Mouse (Mus musculus) kidney, embryonic 14.5 days (tissue): ENCODE measurements at regions not wholly inside any gene's neighbourhood (a gene's known extent, or its start where the extent isn't known, plus 50 kb on each side); places are given as distances from the start of the nearest gene placed in this dataset.
A peak's percentile ranks its signal among the peaks of the same experiment; 100 is the strongest.

Experiments
- ATAC-seq: fragments of 200-750 bp; cut with Nextera tagmentation; 2 replicates; pipeline ENCODE4 v1.8.0; 2017; ENCODE audit warnings: moderate number of reproducible peaks, mild to moderate bottlenecking, moderate TSS enrichment, moderate library complexity; ENCODE audit not compliant: low FRiP score, low TSS enrichment
- H3K27ac ChIP-seq: fragments of 300-500 bp; sonication (generic); 2 replicates; pipeline ENCODE4 v1.5.1; 2014; ENCODE audit warnings: low read depth, mild to moderate bottlenecking, low read length, moderate library complexity, mixed read lengths
- H3K27me3 ChIP-seq: fragments of 300-500 bp; sonication (generic); 2 replicates; pipeline ENCODE4 v1.6.1; 2014; ENCODE audit warnings: mild to moderate bottlenecking, low read length; ENCODE audit not compliant: control insufficient read depth, insufficient read depth
- H3K36me3 ChIP-seq: fragments of 300-500 bp; sonication (generic); 2 replicates; pipeline ENCODE4 v1.6.1; 2014; ENCODE audit warnings: low read length, mixed read lengths; ENCODE audit not compliant: control insufficient read depth, insufficient read depth
- H3K4me1 ChIP-seq: fragments of 300-500 bp; sonication (generic); 2 replicates; pipeline ENCODE4 v1.6.1; 2014; ENCODE audit warnings: low read length, mixed read lengths; ENCODE audit not compliant: control insufficient read depth, insufficient read depth
- H3K4me2 ChIP-seq: fragments of 300-500 bp; sonication (generic); replicated peaks from 2 replicates; pipeline ENCODE4 v1.6.1; 2014; ENCODE audit warnings: low read depth, mild to moderate bottlenecking, low read length
- H3K4me3 ChIP-seq: fragments of 300-500 bp; sonication (generic); 2 replicates; pipeline ENCODE4 v1.5.1; 2014; ENCODE audit warnings: mild to moderate bottlenecking, low read length
- H3K9ac ChIP-seq: fragments of 300-500 bp; sonication (generic); 2 replicates; pipeline ENCODE4 v1.6.1; 2014; ENCODE audit warnings: low read depth, mild to moderate bottlenecking, low read length, moderate library complexity
- H3K9me3 ChIP-seq: fragments of 300-500 bp; sonication (generic); 2 replicates; pipeline ENCODE4 v1.6.1; 2016; ENCODE audit warnings: low read length; ENCODE audit not compliant: control insufficient read depth
- WGBS: fragments of 180-500 bp; shearing (Covaris S2); extraction: QIAGEN DNeasy Blood & Tissue Kit; methylation state at CpG from one replicate; pipeline ENCODE4 v1.1.7; 2014; 5-methylcytosine and 5-hydroxymethylcytosine counted together

- ATAC-seq = no peak
- H3K4me3 ChIP-seq = no peak overlapping the region; the same call in 1 of the 2 replicates
- no peaks in the 10 kb centered on the region for H3K4me1 ChIP-seq
- no peaks in the 10 kb centered on the region for H3K36me3 ChIP-seq
- no peaks in the 10 kb centered on the region for H3K9me3 ChIP-seq
- H3K4me2 ChIP-seq = peak overlapping the region; percentile 17
- H3K27me3 ChIP-seq = no peaks in the 10 kb centered on the region
- 17% methylated on average over 15 of the region's 15 CpGs for whole genome bisulfite sequencing
- no peak overlapping the region for H3K27ac ChIP-seq
- H3K9ac ChIP-seq = no peak overlapping the region
Measured at GRCm38 (mm10) chr15:25026786-25027461, 386.6 kb downstream of the Basp1 start.

GRCm38 (mm10) chr15:25026351-25026750 lies 387.2 kb downstream of the Basp1 start:
- Histone ChIP-seq H3K9ac (no peak overlapping the region), H3K4me3 (no peak overlapping the region), H3K9me3 (no peaks in the 10 kb centered on the region), H3K27me3 (no peaks in the 10 kb centered on the region), H3K4me1 (no peaks in the 10 kb centered on the region), H3K27ac (no peak overlapping the region), H3K4me2 (no peak overlapping the region), H3K36me3 (no peaks in the 10 kb centered on the region)
- ATAC-seq = no peak
- 41% methylated on average over 8 of the region's 8 CpGs for WGBS

- H3K27ac ChIP-seq = no peak overlapping the region
- ATAC-seq = no peak
- H3K4me1 ChIP-seq = no peaks in the 10 kb centered on the region
- WGBS = 73% methylated on average over 3 of the region's 3 CpGs
- no peaks in the 10 kb centered on the region for H3K27me3 ChIP-seq
- no peaks in the 10 kb centered on the region for H3K9me3 ChIP-seq
- H3K36me3 ChIP-seq = no peaks in the 10 kb centered on the region
- H3K9ac ChIP-seq = no peak overlapping the region
- no peak overlapping the region for H3K4me2 ChIP-seq
- H3K4me3 ChIP-seq = no peak overlapping the region
Measured at GRCm38 (mm10) chr15:25020916-25021315, 392.6 kb downstream of the Basp1 start.

GRCm38 (mm10) chr15:25019352-25019941 lies 394.1 kb downstream of the Basp1 start:
- H3K36me3 ChIP-seq = no peaks in the 10 kb centered on the region
- H3K9me3 ChIP-seq = no peaks in the 10 kb centered on the region
- H3K27me3 ChIP-seq = no peaks in the 10 kb centered on the region
- H3K4me3 ChIP-seq = no peak overlapping the region
- no peaks in the 10 kb centered on the region for H3K4me1 ChIP-seq
- H3K27ac ChIP-seq = no peak overlapping the region
- H3K4me2 ChIP-seq = no peak overlapping the region
- 77% methylated on average over 12 of the region's 12 CpGs for WGBS
- no peak overlapping the region for H3K9ac ChIP-seq
- no peak for ATAC-seq

GRCm38 (mm10) chr15:25018937-25019336 lies 394.6 kb downstream of the Basp1 start:
- no peaks in the 10 kb centered on the region for H3K36me3 ChIP-seq
- no peaks in the 10 kb centered on the region for H3K4me1 ChIP-seq
- WGBS = 81% methylated on average over 3 of the region's 3 CpGs
- H3K4me3 ChIP-seq = no peak overlapping the region
- H3K9ac ChIP-seq = no peak overlapping the region
- H3K27me3 ChIP-seq = no peaks in the 10 kb centered on the region
- H3K4me2 ChIP-seq = no peak overlapping the region
- H3K9me3 ChIP-seq = no peaks in the 10 kb centered on the region
- ATAC-seq = no peak
- no peak overlapping the region for H3K27ac ChIP-seq

GRCm38 (mm10) chr15:25007720-25008119 lies 405.8 kb downstream of the Basp1 start:
- H3K4me2 ChIP-seq = no peak overlapping the region
- H3K27me3 ChIP-seq = no peaks in the 10 kb centered on the region
- no peaks in the 10 kb centered on the region for H3K4me1 ChIP-seq
- no peaks in the 10 kb centered on the region for H3K9me3 ChIP-seq
- WGBS = 97% methylated on average over 2 of the region's 2 CpGs
- ATAC-seq = no peak
- no peak overlapping the region for H3K27ac ChIP-seq
- H3K9ac ChIP-seq = no peak overlapping the region
- H3K36me3 ChIP-seq = no peaks in the 10 kb centered on the region
- H3K4me3 ChIP-seq = no peak overlapping the region

- Histone ChIP-seq H3K27ac (no peak overlapping the region), H3K36me3 (no peaks in the 10 kb centered on the region), H3K9ac (no peak overlapping the region), H3K4me3 (no peak overlapping the region), H3K9me3 (no peaks in the 10 kb centered on the region), H3K4me2 (no peak overlapping the region), H3K4me1 (no peaks in the 10 kb centered on the region), H3K27me3 (no peaks in the 10 kb centered on the region)
- ATAC-seq = no peak
- 82% methylated on average over 3 of the region's 3 CpGs for WGBS
Measured at GRCm38 (mm10) chr15:25000171-25000570, 413.4 kb downstream of the Basp1 start.

- WGBS = 69% methylated on average over 2 of the region's 2 CpGs
- Histone ChIP-seq H3K4me2 (no peak overlapping the region), H3K9ac (no peak overlapping the region), H3K4me3 (no peak overlapping the region), H3K4me1 (no peaks in the 10 kb centered on the region), H3K27ac (no peak overlapping the region), H3K36me3 (no peaks in the 10 kb centered on the region), H3K27me3 (no peaks in the 10 kb centered on the region), H3K9me3 (no peaks in the 10 kb centered on the region)
- ATAC-seq = no peak
Measured at GRCm38 (mm10) chr15:24993325-24993673, 420.3 kb downstream of the Basp1 start.

- H3K9ac ChIP-seq = no peak overlapping the region
- H3K4me1 ChIP-seq = no peaks in the 10 kb centered on the region
- ATAC-seq = no peak
- H3K27me3 ChIP-seq = no peaks in the 10 kb centered on the region
- WGBS = 84% methylated on average over 14 of the region's 14 CpGs
- H3K36me3 ChIP-seq = no peaks in the 10 kb centered on the region
- no peak overlapping the region for H3K4me2 ChIP-seq
- H3K27ac ChIP-seq = no peak overlapping the region
- H3K4me3 ChIP-seq = no peak overlapping the region
- H3K9me3 ChIP-seq = no peaks in the 10 kb centered on the region
Measured at GRCm38 (mm10) chr15:24992665-24993324, 420.8 kb downstream of the Basp1 start.
